Mouse (Mus musculus): ENCODE measurements around the gene F13a1.

- TF ChIP-seq CTCF (IDR thresholded peaks at IDR 0.05; ENCODE audit: low read depth) (no peak), EP300 (IDR thresholded peaks at IDR 0.05; ENCODE audit: low read depth) (no peak)
Observed at GRCm38 (mm10) chr13:36953676-36954075, 96.4 kb downstream of the F13a1 start.
